Mouse (Mus musculus): ENCODE results near the gene Adora1.

Gene Adora1

GRCm38 (mm10) chr1:134240701-134241100 lies 5.5 kb upstream of the Adora1 start:
- DNase-seq (ENCODE audit: low spot score) = no peak

GRCm38 (mm10) chr1:134237438-134237837 lies 2.2 kb upstream of the Adora1 start:
- no peak for DNase-seq (ENCODE audit: low spot score)

GRCm38 (mm10) chr1:134236142-134236541 lies 911 bp upstream of the Adora1 start:
- no peak for DNase-seq (ENCODE audit: low spot score)

- DNase-seq (ENCODE audit: low spot score) = no peak
Observed at GRCm38 (mm10) chr1:134234455-134235390, 508 bp downstream of the Adora1 start.

- no peak for DNase-seq (ENCODE audit: low spot score)
Observed at GRCm38 (mm10) chr1:134233681-134234454, 1.4 kb downstream of the Adora1 start.

GRCm38 (mm10) chr1:134232778-134233531 lies 2.3 kb downstream of the Adora1 start:
- DNase-seq (ENCODE audit: low spot score) = no peak

- no peak for DNase-seq (ENCODE audit: low spot score)
Observed at GRCm38 (mm10) chr1:134232326-134232725, 2.9 kb downstream of the Adora1 start.

- no peak for DNase-seq (ENCODE audit: low spot score)
Observed at GRCm38 (mm10) chr1:134231681-134232080, 3.5 kb downstream of the Adora1 start.

- DNase-seq (ENCODE audit: low spot score) = no peak
Observed at GRCm38 (mm10) chr1:134231270-134231669, 4.0 kb downstream of the Adora1 start.

GRCm38 (mm10) chr1:134230638-134231228 lies 4.5 kb downstream of the Adora1 start:
- no peak for DNase-seq (ENCODE audit: low spot score)

- DNase-seq (ENCODE audit: low spot score) = no peak
Observed at GRCm38 (mm10) chr1:134229806-134230575, 5.2 kb downstream of the Adora1 start.

GRCm38 (mm10) chr1:134226739-134227138 lies 8.5 kb downstream of the Adora1 start:
- no peak for DNase-seq (ENCODE audit: low spot score)

- no peak for DNase-seq (ENCODE audit: low spot score)
Observed at GRCm38 (mm10) chr1:134225375-134225774, 9.9 kb downstream of the Adora1 start.

- no peak for DNase-seq (ENCODE audit: low spot score)
Observed at GRCm38 (mm10) chr1:134224649-134225227, 10.5 kb downstream of the Adora1 start.

GRCm38 (mm10) chr1:134222122-134223055 lies 12.8 kb downstream of the Adora1 start:
- DNase-seq (ENCODE audit: low spot score) = no peak

- DNase-seq (ENCODE audit: low spot score) = no peak
Observed at GRCm38 (mm10) chr1:134221172-134221571, 14.1 kb downstream of the Adora1 start.

GRCm38 (mm10) chr1:134219608-134220007 lies 15.6 kb downstream of the Adora1 start:
- DNase-seq (ENCODE audit: low spot score) = no peak

- DNase-seq (ENCODE audit: low spot score) = no peak
Observed at GRCm38 (mm10) chr1:134217942-134218341, 17.3 kb downstream of the Adora1 start.

GRCm38 (mm10) chr1:134217028-134217481 lies 18.2 kb downstream of the Adora1 start:
- DNase-seq (ENCODE audit: low spot score) = no peak

- DNase-seq (ENCODE audit: low spot score) = no peak
Observed at GRCm38 (mm10) chr1:134216629-134216971, 18.6 kb downstream of the Adora1 start.

Data from T-cell, adult 2 months (primary cell).